Mouse (Mus musculus): ENCODE measurements around the gene Ttl.

Gene Ttl

DNA sequence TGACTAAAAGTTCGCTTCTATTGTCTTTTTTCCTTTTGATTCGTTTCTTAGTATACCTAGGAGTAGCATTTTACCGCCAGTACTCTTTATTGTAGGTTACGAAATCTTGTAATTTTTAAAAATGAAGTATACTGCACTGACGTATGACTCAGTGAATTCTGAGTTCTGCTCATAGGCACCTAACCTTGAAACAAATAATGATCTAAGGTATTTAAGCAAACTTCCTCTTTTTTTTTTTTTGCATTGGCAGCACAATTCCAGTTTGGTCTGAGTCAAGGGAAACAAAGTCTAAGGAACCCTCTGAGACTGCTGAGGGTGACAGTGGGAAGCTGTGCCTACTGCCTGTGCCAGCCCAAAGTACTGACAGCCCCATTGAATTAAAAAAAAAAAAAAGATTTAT, 17.8 kb downstream of the Ttl start:
- in situ Hi-C loops (cut with MboI, MseI): no loop called here

DNA sequence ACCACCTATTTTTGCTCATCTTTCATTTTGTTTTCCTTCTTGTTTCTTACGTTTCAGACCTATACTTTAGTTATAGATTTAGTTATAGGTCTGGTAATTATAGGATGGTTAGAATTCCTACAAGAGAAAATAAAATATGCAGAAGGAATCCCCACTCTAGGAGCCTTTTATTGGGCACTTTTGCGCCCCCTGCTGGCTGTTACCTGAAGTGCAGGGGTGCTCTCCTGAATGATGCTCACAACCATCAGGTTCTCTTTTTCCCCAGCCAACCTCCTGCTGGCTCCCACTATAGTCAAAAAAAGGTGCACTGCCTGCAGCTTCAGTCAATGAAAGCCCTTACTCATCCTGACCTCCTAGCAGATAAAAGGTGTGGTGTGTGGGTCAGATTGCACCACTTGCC, 19.2 kb downstream of the Ttl start:
- in situ Hi-C loops (cut with MboI, MseI): no loop called here

DNA sequence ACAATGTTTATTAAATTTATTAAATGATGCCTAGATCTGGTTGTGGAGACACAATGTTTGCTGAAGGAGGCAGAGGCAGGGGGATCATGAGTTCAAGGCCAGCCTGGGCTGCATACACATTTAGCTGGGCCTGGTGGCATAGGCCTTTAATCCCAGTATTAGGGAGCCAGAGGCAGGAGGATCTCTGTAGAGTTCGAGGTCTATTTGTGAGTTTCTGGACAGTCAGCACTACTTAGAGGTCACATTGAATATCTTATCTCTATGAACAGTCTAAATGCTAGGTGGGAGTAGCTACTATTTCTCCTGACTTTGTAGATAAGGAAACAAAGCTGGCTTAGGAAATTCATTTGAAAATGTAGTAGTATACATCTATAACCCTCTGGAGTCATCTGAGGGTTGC, 21.8 kb downstream of the Ttl start:
- in situ Hi-C loops (cut with MboI, MseI): no loop called here

DNA sequence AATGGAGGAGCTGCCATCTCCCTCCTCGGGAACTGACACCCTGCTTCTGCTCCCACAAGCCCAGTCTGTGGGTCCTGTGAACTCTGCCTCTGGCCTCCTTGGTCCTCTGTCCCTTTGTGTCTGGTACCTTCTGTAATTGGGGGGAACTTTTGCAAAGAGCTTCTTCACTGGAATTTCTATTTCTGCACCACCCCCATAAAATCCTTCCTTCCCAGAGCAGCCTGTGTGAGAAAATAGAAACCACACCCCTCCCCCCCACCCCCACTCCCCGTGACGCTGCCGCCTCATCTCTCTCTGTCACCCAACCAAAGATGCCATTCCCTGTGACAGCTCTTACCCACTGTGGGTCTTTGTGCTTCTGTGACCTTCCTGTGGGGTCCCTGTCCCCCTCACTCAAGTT, 24.6 kb downstream of the Ttl start:
- in situ Hi-C loops (cut with MboI, MseI): no loop called here

DNA sequence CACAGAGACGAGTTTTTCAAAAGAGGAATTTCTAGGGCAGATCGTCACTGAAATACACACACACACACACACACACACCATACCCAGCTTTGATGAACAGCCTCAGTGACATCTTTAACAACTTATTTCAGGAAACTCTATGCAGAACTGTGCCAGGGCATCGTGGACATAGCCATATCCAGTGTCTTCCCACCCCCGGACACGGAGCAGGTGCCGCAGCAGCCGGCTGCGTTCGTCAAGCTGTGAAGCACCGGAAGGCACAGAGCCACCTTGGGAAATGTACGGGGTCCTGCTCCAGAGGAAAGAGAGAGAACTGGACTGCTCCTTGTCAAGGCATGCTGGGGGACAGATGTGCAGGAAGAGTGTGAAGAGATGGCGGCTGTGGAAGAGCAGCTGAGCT, 27.1 kb downstream of the Ttl start:
- in situ Hi-C loops (cut with MboI, MseI): no loop called here

DNA sequence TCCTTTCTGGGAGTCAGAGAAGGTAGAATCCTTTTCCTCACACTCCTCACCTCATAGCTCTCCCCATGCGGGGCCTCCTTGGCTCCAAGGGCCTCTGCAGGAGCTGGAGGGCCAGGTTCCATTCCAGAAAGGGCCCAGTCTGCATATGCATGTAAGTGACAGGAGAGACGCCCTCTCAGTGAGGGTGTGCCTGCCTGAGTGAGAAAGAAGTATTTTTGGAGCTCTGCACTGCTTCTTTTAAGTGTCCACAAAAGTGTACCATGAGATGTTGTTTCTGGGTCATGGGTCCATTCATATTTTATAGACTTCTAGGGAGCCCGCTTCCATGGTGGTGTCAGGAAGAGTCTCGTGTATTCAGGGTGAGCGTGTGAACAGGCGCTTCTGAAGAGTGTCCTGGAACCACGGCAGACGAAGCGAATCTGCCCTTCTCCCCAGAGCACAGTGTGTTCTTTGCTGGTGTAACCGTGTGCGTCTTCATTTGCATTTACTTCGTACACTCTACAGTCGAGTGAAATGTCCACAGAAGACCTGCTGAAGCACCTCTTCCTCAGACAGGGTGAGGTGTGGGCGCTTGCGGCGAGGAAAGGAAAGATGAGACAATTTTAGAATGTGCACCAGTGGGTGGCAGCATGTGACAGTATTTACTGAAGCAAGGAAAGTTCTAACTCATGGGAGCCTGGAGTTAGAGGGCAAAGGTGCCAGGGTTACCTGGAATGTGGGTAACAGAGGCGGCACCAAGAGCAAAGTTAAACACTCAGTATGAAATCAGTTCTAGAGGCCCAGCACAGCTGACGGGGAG, 28.4 kb downstream of the Ttl start:
- in situ Hi-C loops (cut with MboI, MseI): no loop called here

DNA sequence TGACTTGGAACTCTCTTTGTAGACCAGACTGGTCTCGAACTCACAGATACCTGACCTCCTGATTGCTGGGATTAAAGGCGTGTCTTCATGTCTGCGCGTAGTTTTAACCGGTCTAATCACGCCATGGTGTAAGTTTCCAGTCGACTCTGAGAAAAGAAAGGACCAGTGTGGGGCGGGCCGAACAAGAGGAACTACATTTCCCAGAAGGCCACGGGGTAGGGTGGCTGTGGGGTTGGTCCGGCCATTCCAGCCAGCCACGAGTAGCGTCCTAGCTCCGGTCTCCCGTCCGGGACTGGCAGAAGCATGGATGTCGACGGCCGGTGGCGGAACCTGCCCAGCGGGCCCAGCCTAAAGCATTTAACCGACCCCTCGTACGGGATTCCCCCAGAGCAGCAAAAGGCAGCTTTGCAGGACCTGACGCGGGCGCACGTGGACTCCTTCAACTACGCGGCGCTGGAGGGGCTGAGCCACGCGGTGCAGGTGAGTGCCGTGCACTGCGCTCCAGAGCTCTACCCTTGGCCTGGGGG, 35.1 kb downstream of the Ttl start, which contains the start of gene Polr1b:
Gene Polr1b, plus strand, starts transcription at position 212 of the 527 bp plus-strand sequence.
- in situ Hi-C loops (cut with MboI, MseI): loop anchor here (10.0 kb wide), 1 partner anchor 1846 kb away; no protein-coding TSS in a partner anchor

DNA sequence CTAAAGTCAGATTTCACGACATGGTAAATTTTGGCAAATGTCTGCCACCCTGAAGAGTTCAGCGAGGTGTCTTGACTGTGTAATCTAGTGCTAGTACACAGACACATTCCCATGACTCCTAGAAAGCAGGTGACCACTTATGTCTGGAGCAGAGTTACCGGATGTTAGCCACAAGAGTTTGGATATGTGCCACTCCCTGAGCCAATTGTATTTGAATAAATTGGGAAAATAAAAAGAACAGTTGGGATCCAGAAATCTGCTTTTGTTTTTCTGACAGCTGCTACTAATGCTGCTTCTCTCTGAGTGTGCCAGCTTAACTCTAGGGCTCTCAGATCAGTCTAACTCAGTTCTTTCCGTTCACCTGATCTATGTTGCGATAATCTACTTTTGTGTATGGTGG, 47.2 kb downstream of the Ttl start:
- in situ Hi-C loops (cut with MboI, MseI): loop anchor here (10.0 kb wide), 1 partner anchor 438 kb away; no protein-coding TSS in a partner anchor

DNA sequence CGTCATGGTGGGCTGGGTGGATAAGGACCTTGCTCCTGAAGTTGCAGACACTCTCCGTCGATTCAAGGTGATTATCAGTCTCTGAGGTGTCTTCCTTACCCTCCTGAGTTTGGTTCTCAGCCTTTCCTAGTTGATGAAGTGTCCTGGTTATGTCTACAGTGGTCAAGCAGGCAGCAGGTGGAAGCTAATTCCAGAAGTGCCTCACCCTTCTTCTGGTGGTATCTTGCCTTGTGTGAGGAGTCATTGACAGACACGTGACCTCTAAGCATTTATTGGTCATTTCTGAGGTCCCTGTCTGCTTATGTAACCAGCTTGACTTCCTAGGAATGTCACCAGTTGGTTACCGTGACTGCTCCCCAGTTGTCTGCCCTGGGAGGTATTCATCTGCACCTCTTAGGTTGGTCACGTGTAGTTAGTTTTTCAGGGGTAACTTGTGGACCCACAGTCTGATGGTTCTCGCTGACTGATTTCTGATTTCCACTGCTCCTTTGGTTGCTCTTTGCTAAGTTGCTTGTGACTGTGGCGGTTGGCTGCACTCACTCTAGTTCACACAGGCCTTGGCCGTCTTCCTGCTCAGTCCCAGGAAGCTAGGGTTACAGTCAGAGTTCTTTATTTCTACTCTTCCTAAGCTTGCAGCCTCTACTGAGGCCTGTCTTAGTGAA, 50.1 kb downstream of the Ttl start:
- in situ Hi-C loops (cut with MboI, MseI): loop anchor here (10.0 kb wide), 1 partner anchor 441 kb away; no protein-coding TSS in a partner anchor

DNA sequence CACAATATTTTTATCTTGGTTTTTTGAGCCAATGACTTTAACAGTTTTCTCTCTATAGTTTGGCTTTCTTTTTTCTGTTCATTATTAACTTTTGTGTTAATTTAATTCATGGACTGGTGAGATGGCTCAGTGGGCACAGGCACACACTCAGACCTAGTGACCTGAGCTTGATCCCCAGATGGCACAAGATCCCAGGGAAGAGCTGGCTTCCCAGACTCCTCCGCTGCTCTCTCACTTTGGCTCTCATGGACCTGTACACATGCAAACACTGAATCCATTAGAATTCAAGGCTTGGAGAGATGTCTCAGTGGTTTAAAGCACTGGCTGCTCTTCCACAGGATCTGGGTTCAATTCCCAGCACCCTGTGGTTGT, 50.6 kb downstream of the Ttl start:
- in situ Hi-C loops (cut with MboI, MseI): loop anchor here (10.0 kb wide), 1 partner anchor 442 kb away; no protein-coding TSS in a partner anchor

DNA sequence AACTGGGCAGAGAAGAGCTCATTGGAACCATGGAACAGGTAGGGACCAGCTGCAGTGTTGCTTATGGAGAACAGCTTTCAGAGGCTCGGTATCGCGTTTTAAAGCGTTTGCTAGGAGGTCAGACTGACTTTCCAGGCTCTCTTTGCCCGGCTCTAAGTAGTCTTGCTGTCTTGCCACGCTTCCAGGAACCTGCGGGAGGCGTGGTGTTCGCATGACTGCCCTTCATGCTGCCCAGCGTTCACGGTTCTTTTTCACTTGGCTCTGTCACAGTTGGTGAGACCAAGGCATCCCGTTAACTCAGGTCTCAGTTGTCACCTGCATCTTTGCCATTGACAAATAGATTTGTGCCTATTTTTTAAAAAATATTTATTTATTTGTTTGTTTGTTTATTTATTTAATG, 52.3 kb downstream of the Ttl start:
- in situ Hi-C loops (cut with MboI, MseI): loop anchor here (10.0 kb wide), 1 partner anchor 443 kb away; no protein-coding TSS in a partner anchor

DNA sequence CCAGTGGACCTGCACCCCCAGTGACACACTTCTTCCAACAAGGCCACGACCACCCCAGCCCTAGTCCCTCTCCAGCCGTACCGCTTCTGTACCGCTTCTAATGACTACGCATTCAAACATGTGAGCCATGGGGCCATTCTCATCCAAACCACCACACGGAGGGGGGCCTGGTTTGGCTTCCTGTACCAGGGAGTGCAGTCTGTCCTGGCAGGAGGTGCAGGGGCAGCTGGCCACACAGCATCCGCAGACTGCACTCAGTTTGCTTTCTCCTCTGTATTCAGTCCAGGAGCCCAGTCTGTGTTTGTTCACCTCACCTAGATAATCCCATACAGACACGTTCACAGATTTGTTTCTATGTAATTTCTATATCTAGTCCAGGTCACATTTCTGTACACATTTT, 56.2 kb downstream of the Ttl start:
- in situ Hi-C loops (cut with MboI, MseI): loop anchor here (10.0 kb wide), 1 partner anchor 1307 kb away; no protein-coding TSS in a partner anchor

DNA sequence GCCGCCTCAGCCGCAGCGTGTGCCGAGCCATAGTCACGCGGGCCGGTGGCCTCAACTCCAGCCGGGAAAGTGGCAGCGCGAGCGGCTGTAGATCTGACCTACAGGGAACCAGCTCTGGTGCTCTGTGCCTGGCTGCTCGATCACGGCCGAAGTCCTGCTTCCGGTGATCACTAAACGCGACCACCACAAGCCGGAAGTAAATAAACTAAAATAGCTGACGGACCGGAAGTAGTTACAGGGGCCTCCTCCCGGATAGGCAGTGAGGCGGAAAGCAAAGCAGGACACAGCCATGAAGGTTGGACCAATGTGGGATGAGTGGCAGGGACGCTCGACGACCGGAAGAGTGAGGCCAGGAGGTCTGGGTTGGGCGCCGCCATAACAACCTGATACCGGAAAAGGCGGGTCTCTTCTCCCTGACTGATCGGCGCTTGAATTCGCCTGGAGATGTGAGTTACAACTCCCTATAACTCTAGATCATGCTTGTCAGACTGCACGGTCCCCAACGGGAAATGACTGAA, 63.7 kb downstream of the Ttl start, which contains the start of gene Chchd5:
Gene Chchd5, plus strand, starts transcription at position 289 of the 518 bp plus-strand sequence.
- in situ Hi-C loops (cut with MboI, MseI): loop anchor here (10.0 kb wide), 1 partner anchor 1315 kb away; no protein-coding TSS in a partner anchor

DNA sequence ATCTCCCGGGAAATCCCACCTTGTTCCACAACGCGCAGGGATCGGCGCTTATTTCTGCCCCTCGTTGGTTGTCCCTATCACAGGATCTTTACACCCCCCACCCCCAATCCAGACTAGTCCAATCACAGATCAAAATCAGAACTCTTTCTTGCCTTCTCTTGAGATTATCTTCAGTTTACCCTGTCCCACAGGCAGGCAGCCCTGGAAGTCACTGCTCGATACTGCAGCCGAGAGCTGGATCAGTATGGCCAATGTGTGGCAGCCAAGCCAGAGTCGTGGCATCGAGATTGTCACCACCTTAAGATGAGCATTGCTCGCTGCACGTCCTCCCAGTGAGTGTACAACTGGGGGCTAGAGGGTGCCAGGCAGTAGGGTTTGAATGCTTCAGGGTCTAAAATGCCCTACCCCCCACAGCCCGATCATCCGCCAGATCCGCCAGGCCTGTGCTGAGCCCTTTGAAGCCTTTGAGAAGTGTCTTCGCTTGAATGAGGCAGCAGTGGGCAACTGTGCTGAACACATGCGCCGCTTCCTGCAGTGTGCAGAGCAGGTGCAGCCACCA, 64.3 kb downstream of the Ttl start:
- in situ Hi-C loops (cut with MboI, MseI): loop anchor here (5.0 to 10.0 kb wide), 3 partner anchors 67 to 1315 kb away; partner anchors contain the start of gene Slc20a1

DNA sequence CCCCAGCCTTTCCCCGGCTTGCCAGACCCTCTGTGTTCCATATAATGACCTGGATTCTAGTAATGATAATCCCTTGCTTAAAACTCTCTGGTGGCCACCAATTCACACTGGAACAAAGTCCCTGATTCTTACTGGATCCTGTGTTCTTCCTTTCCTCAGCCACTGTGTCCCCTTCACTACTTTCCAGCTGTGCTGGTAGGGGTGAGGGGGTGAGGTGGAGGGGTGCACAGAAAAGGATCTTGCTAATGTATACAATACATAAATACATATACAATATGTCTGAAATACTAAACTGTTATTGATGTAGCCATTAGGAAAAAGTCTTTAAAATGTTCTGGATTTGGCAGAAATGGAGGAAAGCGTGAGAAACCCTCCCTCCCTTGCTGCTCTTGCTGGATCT, 65.0 kb downstream of the Ttl start:
- in situ Hi-C loops (cut with MboI, MseI): loop anchor here (5.0 kb wide), 2 partner anchors 67 to 127 kb away; partner anchors contain the start of gene Slc20a1

DNA sequence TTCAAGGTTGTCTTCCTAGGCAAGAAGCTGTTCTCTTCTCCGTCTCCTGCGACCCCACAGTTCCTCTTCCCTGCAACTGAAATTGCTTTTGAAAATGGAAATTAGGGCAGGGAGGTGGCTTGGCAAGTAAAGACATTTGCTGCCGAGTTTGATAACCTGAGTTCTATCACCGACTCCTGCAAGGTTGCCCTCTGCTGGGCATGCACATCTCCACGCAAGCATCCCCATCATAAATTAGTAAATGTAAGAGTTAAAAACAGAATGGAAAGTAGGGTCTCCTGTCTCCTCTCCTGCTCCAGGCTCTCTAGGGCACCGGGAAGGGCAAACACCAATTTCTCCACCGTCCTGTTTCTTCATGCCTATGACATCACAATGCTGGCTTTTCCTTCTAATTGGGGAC, 66.5 kb downstream of the Ttl start:
- in situ Hi-C loops (cut with MboI, MseI): loop anchor here (5.0 kb wide), 2 partner anchors 65 to 125 kb away; partner anchors contain the start of gene Slc20a1

DNA sequence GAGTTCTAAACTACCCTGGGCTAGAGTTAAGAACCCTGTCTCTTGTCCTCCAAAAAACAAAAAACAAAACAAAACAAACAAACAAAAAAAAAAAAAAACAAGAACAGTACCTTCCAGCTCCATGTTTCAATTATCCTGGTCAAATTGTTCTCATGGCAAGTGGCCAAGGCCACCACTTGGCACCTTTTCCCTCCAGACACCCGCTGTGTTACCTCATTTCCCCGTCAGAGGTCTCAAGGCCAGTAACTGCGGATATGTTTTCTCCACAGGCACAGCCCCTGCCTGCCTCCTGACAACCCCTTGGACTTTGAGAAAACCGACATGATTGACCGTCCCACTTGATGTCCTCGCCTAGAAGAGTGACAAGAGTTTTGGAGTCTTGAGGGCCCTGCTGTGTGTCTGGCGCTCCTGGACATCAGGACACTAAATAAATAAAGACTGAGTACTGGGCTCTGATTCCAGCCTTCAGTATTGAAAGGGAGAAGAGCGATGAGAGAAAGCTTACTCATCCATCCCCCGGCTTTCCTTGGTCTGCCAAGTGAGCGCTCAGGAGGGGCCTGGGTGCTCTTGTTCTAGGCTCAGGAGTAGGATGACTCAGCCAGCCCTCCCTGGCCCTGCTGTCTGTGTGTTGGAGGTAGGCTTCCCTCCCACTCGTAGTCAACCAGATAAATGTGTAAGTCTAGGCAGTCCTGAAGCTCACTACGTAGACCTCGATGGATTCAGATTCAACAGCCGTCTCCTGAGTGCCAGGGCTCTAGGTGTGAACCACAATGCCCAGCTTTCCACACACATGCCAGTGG, 67.5 kb downstream of the Ttl start:
- in situ Hi-C loops (cut with MboI, MseI): loop anchor here (5.0 kb wide), 2 partner anchors 64 to 124 kb away; partner anchors contain the start of gene Slc20a1

DNA sequence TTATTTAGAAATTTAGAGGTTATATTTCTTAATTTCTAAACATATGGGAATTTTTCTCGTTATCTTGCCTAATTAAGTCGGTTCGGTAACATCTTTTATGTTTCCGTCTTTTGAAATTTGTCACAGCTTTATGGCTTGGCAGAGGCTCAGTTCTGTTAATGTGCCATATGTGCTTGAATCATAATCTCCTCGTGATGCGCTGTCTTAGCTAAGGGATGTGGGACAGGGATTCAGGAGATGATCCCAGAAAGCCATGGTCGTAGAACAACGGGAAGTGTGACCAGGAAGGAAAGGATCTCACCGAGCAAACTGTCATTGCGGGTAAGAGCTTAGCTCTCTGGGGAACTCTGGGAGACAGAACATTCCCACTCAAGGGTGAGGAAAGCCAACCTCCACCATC, 74.2 kb downstream of the Ttl start:
- in situ Hi-C loops (cut with MboI, MseI): no loop called here

All from T-helper 1 cell (primary cell).